Mouse (Mus musculus) small intestine, adult 2 months (tissue): ENCODE results near the gene Hal. TPM values are rescaled to one million over a fixed set of nuclear protein-coding genes. Genes with fewer than 3 reads are reported as not detected.

Experiments used
- H3K27ac ChIP-seq: fragments of 200-500 bp; 2 replicates; pipeline ENCODE4 v1.5.1; 2012; ENCODE audit warnings: low read depth, low read length, control low read depth, inconsistent platforms; ENCODE audit not compliant: insufficient read depth
- H3K27me3 ChIP-seq: fragments of 200-500 bp; 2 replicates; pipeline ENCODE4 v1.6.1; 2012; ENCODE audit warnings: mild to moderate bottlenecking, moderate library complexity, low read length, inconsistent platforms; ENCODE audit not compliant: control insufficient read depth, insufficient read depth
- H3K36me3 ChIP-seq: fragments of 200-500 bp; 2 replicates; pipeline ENCODE4 v1.6.1; 2012; ENCODE audit warnings: mild to moderate bottlenecking, low read length, control low read depth, inconsistent platforms; ENCODE audit not compliant: control insufficient read depth, insufficient read depth
- H3K4me1 ChIP-seq: fragments of 200-500 bp; 2 replicates; pipeline ENCODE4 v1.6.1; 2012; ENCODE audit warnings: low read length, inconsistent platforms, mixed read lengths; ENCODE audit not compliant: control insufficient read depth, insufficient read depth, insufficient read length
- H3K4me3 ChIP-seq: fragments of 200-500 bp; 2 replicates; pipeline ENCODE4 v1.5.1; 2012; ENCODE audit warnings: low read depth, mild to moderate bottlenecking, control low read depth, inconsistent platforms, low read length, moderate library complexity
- CTCF ChIP-seq: fragments of 200-500 bp; IDR thresholded peaks from 2 replicates; pipeline ENCODE4 v1.5.1; 2012; ENCODE audit warnings: low read depth, mild to moderate bottlenecking, control low read depth, inconsistent platforms, low read length, moderate library complexity, mixed read lengths; ENCODE audit not compliant: insufficient replicate concordance, insufficient read length; ENCODE audit errors: extremely low read depth
- POLR2A ChIP-seq: fragments of 200-500 bp; IDR thresholded peaks from 2 replicates; pipeline ENCODE4 v1.6.1; 2012; ENCODE audit warnings: low read depth, mild to moderate bottlenecking, control low read depth, inconsistent platforms, low read length, moderate library complexity
- WGBS: fragments of 180-500 bp; shearing (Covaris S2); methylation state at CpG from one replicate; pipeline ENCODE4 v1.1.7; 2018; 5-methylcytosine and 5-hydroxymethylcytosine counted together
- polyA plus RNA-seq: library from polyadenylated mRNA; depleted of rRNA; stranded (reverse); fragments of >200 nt; gene quantifications from 2 replicates; pipeline ENCODE4 v1.2.3, GENCODE M21; 2012

Gene Hal
- polyA plus RNA-seq, 1 experiment: 2.8 TPM

GRCm38 (mm10) chr10:93517754-93518153, 29.2 kb downstream of the Hal start:
- WGBS: 18% methylated on average over 4 of the region's 4 CpGs
- no peaks in the 10 kb centered on the region for H3K36me3 ChIP-seq
- H3K4me1 ChIP-seq: peaks cover 8% of the 10 kb centered on the region; the same call in 1 of the 2 replicates
- H3K4me3 ChIP-seq: no peak overlapping the region
- TF ChIP-seq POLR2A: no peak
- TF ChIP-seq CTCF: no peak
- H3K27me3 ChIP-seq: no peaks in the 10 kb centered on the region
- H3K27ac ChIP-seq: no peak overlapping the region

GRCm38 (mm10) chr10:93518186-93518585, 29.6 kb downstream of the Hal start:
- WGBS: 55% methylated on average over 4 of the region's 4 CpGs

GRCm38 (mm10) chr10:93518620-93519019, 30.1 kb downstream of the Hal start:
- 73% methylated on average over 2 of the region's 2 CpGs for WGBS
- H3K4me1 ChIP-seq: peaks cover 8% of the 10 kb centered on the region; the same call in 1 of the 2 replicates
- no peaks in the 10 kb centered on the region for H3K27me3 ChIP-seq
- no peak for TF ChIP-seq CTCF
- no peak for TF ChIP-seq POLR2A
- no peaks in the 10 kb centered on the region for H3K36me3 ChIP-seq
- no peak overlapping the region for H3K27ac ChIP-seq
- H3K4me3 ChIP-seq: no peak overlapping the region

More at GRCm38 (mm10) chr10:93518186-93518585, 29.6 kb downstream of the Hal start:
- H3K4me1 ChIP-seq: peaks cover 8% of the 10 kb centered on the region; the same call in 1 of the 2 replicates
- TF ChIP-seq CTCF (no peak), POLR2A (no peak)
- no peaks in the 10 kb centered on the region for H3K36me3 ChIP-seq
- H3K27ac ChIP-seq: no peak overlapping the region
- H3K27me3 ChIP-seq: no peaks in the 10 kb centered on the region
- H3K4me3 ChIP-seq: no peak overlapping the region

GRCm38 (mm10) chr10:93519159-93519558, 30.6 kb downstream of the Hal start:
- H3K4me3 ChIP-seq: no peak overlapping the region
- TF ChIP-seq CTCF (no peak), POLR2A (no peak)
- H3K36me3 ChIP-seq: no peaks in the 10 kb centered on the region
- no peak overlapping the region for H3K27ac ChIP-seq
- 90% methylated on average over 8 of the region's 8 CpGs for WGBS
- peaks cover 8% of the 10 kb centered on the region; the same call in 1 of the 2 replicates for H3K4me1 ChIP-seq
- no peaks in the 10 kb centered on the region for H3K27me3 ChIP-seq

GRCm38 (mm10) chr10:93519756-93520155, 31.2 kb downstream of the Hal start:
- Histone ChIP-seq H3K27ac (no peak overlapping the region), H3K4me3 (no peak overlapping the region), H3K36me3 (no peaks in the 10 kb centered on the region), H3K27me3 (no peaks in the 10 kb centered on the region), H3K4me1 (peaks cover 8% of the 10 kb centered on the region; the same call in 1 of the 2 replicates)
- 90% methylated on average over 5 of the region's 5 CpGs for WGBS
- TF ChIP-seq POLR2A (no peak), CTCF (no peak)

GRCm38 (mm10) chr10:93520994-93521393, 32.4 kb downstream of the Hal start:
- WGBS: 61% methylated on average over 4 of the region's 4 CpGs
- no peaks in the 10 kb centered on the region for H3K36me3 ChIP-seq
- H3K4me3 ChIP-seq: no peak overlapping the region
- peaks cover 10% of the 10 kb centered on the region; the same call in 1 of the 2 replicates for H3K4me1 ChIP-seq
- H3K27ac ChIP-seq: no peak overlapping the region
- no peak for TF ChIP-seq CTCF
- no peak for TF ChIP-seq POLR2A
- no peaks in the 10 kb centered on the region for H3K27me3 ChIP-seq

- no peaks in the 10 kb centered on the region for H3K36me3 ChIP-seq
- WGBS: 27% methylated on average over 1 of the region's 1 CpGs
- H3K4me3 ChIP-seq: no peak overlapping the region
- H3K4me1 ChIP-seq: peaks cover 4% of the 10 kb centered on the region; the same call in 1 of the 2 replicates
- H3K27ac ChIP-seq: no peak overlapping the region
- TF ChIP-seq CTCF (no peak), POLR2A (no peak)
- H3K27me3 ChIP-seq: no peaks in the 10 kb centered on the region
These were observed 36.8 kb downstream of the Hal start for GRCm38 (mm10) chr10:93525329-93525728.

GRCm38 (mm10) chr10:93538287-93538686, 49.7 kb downstream of the Hal start:
- Histone ChIP-seq H3K4me3 (no peak overlapping the region), H3K36me3 (no peaks in the 10 kb centered on the region), H3K27me3 (peaks cover 4% of the 10 kb centered on the region; the same call in 1 of the 2 replicates), H3K4me1 (peaks cover 4% of the 10 kb centered on the region), H3K27ac (no peak overlapping the region)
- TF ChIP-seq POLR2A: no peak
- no peak for TF ChIP-seq CTCF
- 83% methylated on average over 2 of the region's 2 CpGs for WGBS
